Mouse (Mus musculus): Measurements from ENCODE around the gene Krt71. TPM values are rescaled to one million over a fixed set of nuclear protein-coding genes. Genes with fewer than 3 reads are reported as not detected.
"Not testable (repeated sequence)": the region's sequence is repeated elsewhere in the genome, so short reads cannot be mapped to it uniquely, and the experiment has no call there.

The Krt71 gene
- total RNA-seq, 2 experiments from 2014 or later, result not detected

DNA sequence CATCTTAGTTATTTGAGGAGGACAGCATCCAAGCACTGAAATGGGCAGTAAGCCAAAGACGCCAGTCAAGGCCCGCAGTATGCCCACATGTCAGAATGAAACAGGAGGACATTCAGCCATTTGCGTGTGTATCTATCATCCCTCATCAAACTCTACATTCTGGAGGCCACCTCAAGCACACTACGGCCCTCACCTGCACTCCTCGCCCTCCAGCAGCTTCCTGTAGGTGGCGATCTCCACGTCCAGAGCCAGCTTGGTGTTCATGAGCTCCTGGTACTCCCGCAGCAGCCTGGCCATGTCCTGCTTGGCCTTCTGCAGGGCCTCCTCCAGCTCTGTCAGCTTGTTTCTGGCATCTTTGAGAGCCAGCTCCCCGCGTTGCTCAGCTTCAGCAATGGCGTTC, 34.2 kb downstream of the Krt71 start:
- H3K4me3 ChIP-seq, result no peak overlapping the region
- no peak overlapping the region for H3K27ac ChIP-seq
- no peak for DNase-seq (ENCODE audit: low spot score in 2 of 2)
- no peak; the same call in 1 of the 2 replicates for TF ChIP-seq CTCF (conservative IDR thresholded peaks at IDR 0.05)

DNA sequence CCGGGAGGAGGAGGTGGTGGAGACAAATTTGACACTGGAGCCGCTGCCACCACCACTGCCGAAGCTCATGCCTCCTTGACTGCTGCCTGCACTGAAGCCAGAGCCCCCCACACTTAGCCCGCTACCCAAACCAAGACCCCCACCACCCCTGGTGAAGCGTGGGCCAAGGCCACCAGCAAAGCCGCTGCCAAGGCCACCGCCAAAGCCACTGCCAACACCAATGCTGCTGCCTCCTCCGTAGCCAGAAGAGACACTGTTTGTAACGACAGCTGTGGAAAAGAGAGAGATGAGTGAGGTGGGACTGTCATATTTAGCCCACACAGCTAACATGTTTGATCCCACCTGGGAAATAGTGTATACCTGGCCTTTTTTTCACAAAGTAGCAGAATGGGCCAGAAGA, 35.5 kb downstream of the Krt71 start:
- DNase-seq (ENCODE audit: low spot score in 2 of 2), result no peak
- no peak overlapping the region for H3K4me3 ChIP-seq
- no peak for TF ChIP-seq CTCF (conservative IDR thresholded peaks at IDR 0.05)
- H3K27ac ChIP-seq, result no peak overlapping the region

DNA sequence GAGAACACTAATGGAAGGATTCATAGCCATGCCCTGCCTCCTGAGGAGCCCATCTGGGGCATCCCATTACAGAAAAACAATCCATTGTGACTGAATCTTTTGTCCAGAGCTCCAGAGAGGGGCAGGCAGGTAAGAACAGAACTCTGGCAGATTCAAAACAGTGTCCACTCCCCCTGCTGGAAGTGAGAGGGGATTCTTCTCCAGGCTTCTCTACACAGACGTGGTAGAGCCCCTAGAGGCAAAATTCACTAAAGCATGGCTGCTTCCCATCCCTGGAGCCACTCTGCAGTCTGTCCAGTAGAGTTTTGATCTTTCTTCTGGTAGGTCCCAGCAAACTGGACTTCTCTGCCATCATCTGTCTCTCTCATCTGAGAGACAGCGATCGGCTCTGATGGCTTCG, 38.8 kb downstream of the Krt71 start:
- H3K4me3 ChIP-seq, result no peak overlapping the region
- TF ChIP-seq CTCF (conservative IDR thresholded peaks at IDR 0.05), result peak; percentile 70
- no peak for DNase-seq (ENCODE audit: low spot score in 2 of 2)
- H3K27ac ChIP-seq, result no peak overlapping the region

DNA sequence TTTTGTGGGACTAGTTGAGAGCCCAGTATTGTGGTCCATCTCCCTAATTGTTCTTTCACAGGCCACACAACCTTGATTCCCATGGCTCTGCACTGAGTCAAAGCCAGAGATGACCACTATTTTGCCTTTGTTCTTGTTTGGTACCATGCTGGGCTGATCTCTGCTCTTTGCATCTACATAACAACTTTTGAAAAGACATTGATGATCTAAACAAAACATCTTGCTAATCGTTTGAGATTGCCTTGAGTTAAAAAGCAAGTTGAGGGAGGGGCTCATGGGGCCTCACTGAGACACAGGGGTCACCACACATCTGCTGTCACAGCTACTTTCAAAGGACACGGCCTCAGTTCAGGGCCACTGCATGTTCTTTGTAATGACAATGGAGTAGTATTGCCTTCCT, 40.5 kb downstream of the Krt71 start:
- no peak for TF ChIP-seq CTCF (conservative IDR thresholded peaks at IDR 0.05)
- Histone ChIP-seq H3K4me3 (no peak overlapping the region), H3K27ac (no peak overlapping the region)
- DNase-seq (ENCODE audit: low spot score in 2 of 2), result no peak

DNA sequence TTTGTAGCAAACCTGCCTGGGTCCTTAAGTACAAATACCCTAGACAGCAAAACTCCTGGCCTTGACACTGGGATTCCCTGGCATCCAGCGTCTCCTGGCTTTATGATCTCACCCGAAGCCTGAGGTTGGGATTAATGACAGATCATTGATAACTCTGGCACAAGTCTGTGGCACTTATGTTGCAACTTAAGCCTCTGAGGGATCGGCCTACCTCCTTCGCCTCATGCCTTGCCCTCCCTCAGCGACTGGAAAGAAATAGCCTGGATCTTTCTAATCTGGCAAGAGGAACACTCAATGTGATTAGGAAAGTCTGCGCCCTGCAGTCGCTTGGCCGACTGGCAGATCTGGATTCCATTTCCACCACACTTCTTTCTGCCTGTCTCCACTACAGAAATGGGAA, 43.0 kb downstream of the Krt71 start:
- no peak for DNase-seq (ENCODE audit: low spot score in 2 of 2)
- no peak overlapping the region for H3K27ac ChIP-seq
- no peak overlapping the region for H3K4me3 ChIP-seq
- no peak for TF ChIP-seq CTCF (conservative IDR thresholded peaks at IDR 0.05)

DNA sequence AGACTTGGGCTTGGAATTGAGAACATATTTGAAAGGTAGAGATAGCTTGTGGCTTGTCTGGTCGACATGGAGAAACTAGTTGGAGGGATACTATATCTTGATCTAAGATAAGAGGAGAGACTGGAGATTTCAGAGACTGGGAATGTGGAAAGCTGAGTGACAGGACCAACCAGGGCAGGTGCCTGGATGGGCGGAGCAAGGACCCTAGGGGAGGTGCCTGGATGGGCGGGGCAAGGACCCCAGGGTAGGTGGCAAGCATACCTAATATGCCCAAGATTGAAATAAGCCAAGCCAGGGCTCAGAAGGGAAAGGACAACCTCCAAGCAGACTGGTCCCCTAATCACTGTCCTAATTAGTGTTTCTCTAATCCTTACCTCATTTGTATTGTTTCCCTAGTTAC, 43.7 kb downstream of the Krt71 start:
- Histone ChIP-seq H3K27ac (no peak overlapping the region), H3K4me3 (no peak overlapping the region)
- TF ChIP-seq CTCF (conservative IDR thresholded peaks at IDR 0.05), result no peak
- DNase-seq (ENCODE audit: low spot score in 2 of 2), result no peak

DNA sequence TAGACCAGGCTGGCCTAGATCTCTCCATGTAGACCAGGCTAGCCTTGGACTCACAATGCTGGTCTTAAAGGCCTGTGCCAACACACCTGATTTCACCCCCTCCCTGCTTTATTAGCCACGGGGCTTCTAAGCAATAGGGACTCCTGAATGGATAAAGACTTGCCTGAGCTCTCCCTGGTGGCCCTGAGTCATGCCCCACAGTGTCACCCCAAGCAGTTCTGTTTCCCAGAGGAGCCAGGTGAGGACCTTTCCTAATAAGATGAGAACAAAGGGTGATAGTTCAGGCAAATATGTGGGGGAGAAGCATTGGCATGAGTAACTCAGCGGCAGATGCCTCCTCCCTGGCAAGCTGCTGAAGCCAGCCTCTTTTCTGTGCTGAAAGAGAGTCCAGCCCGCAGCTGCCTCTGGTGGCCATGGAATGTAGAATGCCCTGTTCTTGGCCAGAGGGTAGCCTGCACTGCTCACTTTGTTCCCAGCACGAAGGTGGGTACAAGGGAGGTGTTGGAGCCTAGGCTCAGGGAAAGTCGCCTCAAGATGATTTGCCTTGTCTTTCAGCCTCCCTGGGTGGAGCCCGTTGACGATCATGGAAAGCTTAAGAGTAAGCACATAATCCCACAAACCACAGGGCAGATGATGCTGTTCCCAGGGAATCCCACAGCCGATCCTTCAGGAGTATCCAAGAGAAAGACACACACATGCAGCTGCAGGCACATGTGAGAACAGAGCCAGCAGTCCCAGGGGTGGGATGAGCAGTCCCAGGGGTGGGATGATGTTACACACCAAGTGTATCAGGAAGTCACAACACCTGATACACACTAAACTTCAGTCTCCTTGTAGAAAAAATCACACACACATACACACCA, 45.4 kb downstream of the Krt71 start:
- Histone ChIP-seq H3K4me3 (no peak overlapping the region), H3K27ac (no peak overlapping the region)
- DNase-seq (ENCODE audit: low spot score in 2 of 2), result peak in 1 of 2 experiments; percentile 36
- peak; percentile 50 for TF ChIP-seq CTCF (conservative IDR thresholded peaks at IDR 0.05)

DNA sequence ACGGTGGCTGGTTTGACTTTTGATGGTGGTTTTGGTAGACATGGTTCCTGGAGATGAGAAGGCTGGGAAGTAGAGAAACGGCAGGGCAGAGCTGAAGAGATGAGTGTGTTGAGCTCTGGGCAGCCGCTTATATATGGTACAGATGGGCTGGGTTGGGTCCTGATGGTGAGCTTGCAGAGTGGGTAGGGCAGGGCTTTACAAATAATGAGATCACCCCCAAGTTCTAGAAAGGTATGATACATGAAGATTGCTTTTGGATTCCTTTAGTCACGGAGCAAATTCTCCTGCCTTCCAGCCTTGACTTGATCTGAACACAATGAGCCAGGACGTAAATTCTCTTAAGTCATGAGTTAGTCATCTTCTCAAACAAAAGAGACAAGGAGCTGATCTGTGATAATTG, 48.7 kb downstream of the Krt71 start, which contains the start of gene Krt6a:
Krt6a (minus strand) TSS at position 101 of the 400 bp plus-strand sequence.
- no peak within 1 kb of the TSS for H3K27ac ChIP-seq
- no peak for DNase-seq (ENCODE audit: low spot score in 2 of 2)
- no peak within 1 kb of the TSS for H3K4me3 ChIP-seq
- no peak for TF ChIP-seq CTCF (conservative IDR thresholded peaks at IDR 0.05)

DNA sequence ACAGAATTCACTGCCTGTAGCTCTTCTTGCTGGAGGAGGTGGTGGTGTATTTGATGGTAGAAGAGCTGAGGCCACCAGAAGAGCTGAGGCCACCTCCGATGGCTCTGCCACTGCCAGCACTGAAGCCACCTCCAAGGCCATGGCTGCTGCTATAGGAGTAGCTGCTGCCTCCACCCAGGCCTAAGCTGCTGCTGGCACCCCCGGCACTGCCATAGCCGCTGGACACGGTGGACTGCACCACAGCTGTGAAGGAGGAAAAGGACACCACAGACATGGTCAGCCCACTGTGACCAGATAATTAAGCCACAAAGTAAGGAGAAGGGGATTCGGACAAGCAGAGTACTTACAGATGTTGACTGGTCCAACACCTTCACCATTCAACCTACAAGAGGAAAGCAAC, 52.4 kb downstream of the Krt71 start:
- not testable (repeated sequence) for H3K4me3 ChIP-seq; H3K27ac ChIP-seq; DNase-seq (ENCODE audit: low spot score in 2 of 2)

DNA sequence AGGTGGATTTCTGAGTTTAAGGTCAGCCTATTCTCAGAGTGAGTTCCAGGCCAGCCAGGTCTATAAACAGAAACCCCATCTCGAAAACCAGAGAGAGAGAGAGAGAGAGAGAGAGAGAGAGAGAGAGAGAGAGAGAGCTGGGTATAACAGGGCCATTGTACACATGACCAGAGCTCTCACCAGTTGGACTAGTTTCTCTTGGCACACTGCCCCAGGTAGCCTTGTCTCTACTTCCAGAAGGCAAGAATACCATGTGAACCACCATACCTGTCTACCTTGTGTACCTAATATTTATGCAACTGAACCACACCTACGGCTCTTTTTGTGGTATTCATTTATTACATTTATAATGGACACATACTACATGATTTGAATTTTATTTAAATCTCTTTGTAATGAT, 54.7 kb downstream of the Krt71 start:
- DNase-seq (ENCODE audit: low spot score in 2 of 2), result no peak

More for the DNA sequence above, 54.7 kb downstream of the Krt71 start:
- H3K27ac ChIP-seq, result no peak overlapping the region
- TF ChIP-seq CTCF (conservative IDR thresholded peaks at IDR 0.05), result no peak
- H3K4me3 ChIP-seq, result no peak overlapping the region

Small RNAs within 50 kb of the gene (microRNA-seq; reads per million reads assigned to microRNA genes)
- gene Gm44323 (0 reads per million in 2 experiments), gene Gm44342 (0 reads per million in 2 experiments)

Other genes starting within 250 kb of the Krt71 start
- gene Gm49425, start 225.8 kb downstream of the Krt71 start, total RNA-seq (2021), result not detected
- not detected for gene Krt84, start 210.3 kb downstream of the Krt71 start, total RNA-seq (2021)
- gene Krt82, start 192.4 kb downstream of the Krt71 start, total RNA-seq (2021), result not detected
- not detected for gene Krt90, start 180.2 kb downstream of the Krt71 start, total RNA-seq (2021)
- not detected for gene Krt75, start 169.2 kb downstream of the Krt71 start, total RNA-seq (2021)
- gene Gm5414, start 114.9 kb downstream of the Krt71 start, total RNA-seq (2021), result not detected
- gene Gm5478, start 95.7 kb downstream of the Krt71 start, total RNA-seq (2021), result not detected
- gene Krt6b, start 62.8 kb downstream of the Krt71 start, total RNA-seq (2021), result not detected
- not detected for gene Krt6a, start 48.8 kb downstream of the Krt71 start, total RNA-seq (2021)
- under 1 TPM; 0.15 to 0.47 TPM for gene Krt5, start 30.2 kb downstream of the Krt71 start, total RNA-seq (2021)
- gene Krt72, start 43.4 kb upstream of the Krt71 start, total RNA-seq (2021), result not detected
- gene Krt73, start 59.2 kb upstream of the Krt71 start, total RNA-seq (2021), result 1 to 10 TPM; 6.3 to 8.0 TPM
- gene Krt2, start 75.1 kb upstream of the Krt71 start, total RNA-seq (2021), result 1 to 10 TPM; 7.0 to 8.0 TPM
- gene Krt1, start 107.7 kb upstream of the Krt71 start, total RNA-seq (2021), result 1 to 10 TPM; 1.6 to 3.9 TPM
- 10 to 100 TPM; 13.3 to 16.2 TPM for gene Krt77, start 126.6 kb upstream of the Krt71 start, total RNA-seq (2021)
- not detected for gene Krt76, start 149.8 kb upstream of the Krt71 start, total RNA-seq (2021)
- not detected for gene Krt4, start 181.6 kb upstream of the Krt71 start, total RNA-seq (2021)
- not detected for gene Krt79, start 197.2 kb upstream of the Krt71 start, total RNA-seq (2021)
- gene Krt78, start 211.2 kb upstream of the Krt71 start, total RNA-seq (2021), result not detected

Measured in layer of hippocampus, adult 2 months (tissue).